Mouse (Mus musculus) adrenal gland, postnatal 10 days (tissue): ENCODE results near the gene Aplf. TPM values are rescaled to one million over a fixed set of nuclear protein-coding genes. Genes with fewer than 3 reads are reported as not detected.

ENCODE experiments used
- DNase-seq: peaks from one replicate; pipeline ENCODE4 v3.0.0; 2021; ENCODE audit warnings: mixed read lengths
- total RNA-seq, 2 experiments: library from RNA; stranded (reverse); gene quantifications; 2 replicates each; pipeline ENCODE4 v1.2.3; 2021

The Aplf gene
- total RNA-seq, 2 experiments from 2014 or later = 6.1 to 7.4 TPM

- DNase-seq = no peak
These were observed 48.8 kb downstream of the Aplf start for GRCm38 (mm10) chr6:87623151-87623550.

GRCm38 (mm10) chr6:87621281-87621680 is 50.7 kb downstream of the Aplf start:
- peak; percentile 72 for DNase-seq

GRCm38 (mm10) chr6:87618021-87618420 is 54.0 kb downstream of the Aplf start:
- no peak for DNase-seq

GRCm38 (mm10) chr6:87615696-87616083 is 56.3 kb downstream of the Aplf start:
- DNase-seq = no peak

GRCm38 (mm10) chr6:87614794-87615695 is 56.9 kb downstream of the Aplf start:
- peak; percentile 81 for DNase-seq

GRCm38 (mm10) chr6:87599825-87600224 is 72.2 kb downstream of the Aplf start:
- peak; percentile 81 for DNase-seq

- peak; percentile 11 for DNase-seq
These were observed 74.7 kb downstream of the Aplf start for GRCm38 (mm10) chr6:87597116-87597833.

- no peak for DNase-seq
These were observed 77.8 kb downstream of the Aplf start for GRCm38 (mm10) chr6:87594188-87594587.

- peak; percentile 81 for DNase-seq
These were observed 81.4 kb downstream of the Aplf start, which contains the start of gene Prokr1 for GRCm38 (mm10) chr6:87590394-87591281. Prokr1 (minus strand) TSS chr6:87590743.

- DNase-seq = no peak
These were observed 82.1 kb downstream of the Aplf start for GRCm38 (mm10) chr6:87589718-87590393.

- DNase-seq = no peak
These were observed 88.0 kb downstream of the Aplf start for GRCm38 (mm10) chr6:87583991-87584390.

GRCm38 (mm10) chr6:87583183-87583611 is 88.8 kb downstream of the Aplf start:
- no peak for DNase-seq

GRCm38 (mm10) chr6:87582456-87582855 is 89.5 kb downstream of the Aplf start:
- DNase-seq = peak; percentile 19

- DNase-seq = no peak
These were observed 90.4 kb downstream of the Aplf start for GRCm38 (mm10) chr6:87581581-87581980.

- no peak for DNase-seq
These were observed 90.9 kb downstream of the Aplf start for GRCm38 (mm10) chr6:87581071-87581470.

Other genes with a start within 250 kb of the Aplf start
- gene Bmp10, start 243.2 kb downstream of the Aplf start, total RNA-seq = 1 to 10 TPM in 1 of 2 experiments, under 1 TPM in 1; 0.45 to 1.8 TPM
- gene Arhgap25, start 138.9 kb downstream of the Aplf start, total RNA-seq = 1 to 10 TPM; 7.5 to 8.3 TPM
- gene Prokr1, start 81.5 kb downstream of the Aplf start, total RNA-seq = 1 to 10 TPM in 1 of 2 experiments, under 1 TPM in 1; 0.57 to 1.3 TPM
- gene Efcc1, start 58.7 kb upstream of the Aplf start, total RNA-seq = 1 to 10 TPM; 1.1 to 1.4 TPM
- gene Gp9, start 105.9 kb upstream of the Aplf start, total RNA-seq = 1 to 10 TPM; 1.1 to 1.3 TPM
- 10 to 100 TPM; 30.4 to 46.1 TPM for gene Rab43, start 140.0 kb upstream of the Aplf start, total RNA-seq
- gene Gm45140, start 163.6 kb upstream of the Aplf start, total RNA-seq = 1 to 10 TPM; 2.0 to 6.6 TPM
- 10 to 100 TPM; 32.3 to 34.9 TPM for gene Isy1, start 166.6 kb upstream of the Aplf start, total RNA-seq
- gene Cnbp, start 178.9 kb upstream of the Aplf start, total RNA-seq = 100 to 1,000 TPM; 395 to 399 TPM
- 10 to 100 TPM; 86.9 to 90.3 TPM for gene Copg1, start 215.6 kb upstream of the Aplf start, total RNA-seq
- 10 to 100 TPM; 21.1 to 25.4 TPM for gene Hmces, start 241.7 kb upstream of the Aplf start, total RNA-seq